Mouse (Mus musculus): ENCODE data around the gene Lsp1.

Gene Lsp1

DNA sequence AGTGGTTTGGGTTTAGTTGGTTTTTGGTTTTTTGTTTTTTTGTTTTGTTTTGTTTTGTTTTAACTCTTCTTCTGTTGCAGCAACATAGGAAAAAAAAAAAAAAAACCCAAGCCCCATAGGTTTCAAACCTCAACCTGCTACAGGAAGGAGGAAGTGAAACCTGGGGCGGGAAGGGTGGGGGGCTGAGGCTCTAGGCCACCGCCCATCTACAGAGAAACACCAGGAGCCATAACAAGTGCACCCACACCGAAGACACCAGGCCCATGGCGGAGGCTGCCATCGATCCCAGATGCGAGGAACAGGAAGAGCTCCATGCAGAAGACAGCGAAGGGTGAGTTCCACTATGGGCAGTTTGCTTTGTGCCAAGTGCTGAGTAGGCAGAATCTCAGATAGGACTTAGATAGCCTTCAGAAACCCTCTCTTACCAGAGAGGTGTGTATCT lies at the start of gene Lsp1:
Gene Lsp1 (plus strand): TSS at position 174 of the 442 bp plus-strand sequence.
- DNase-seq (ENCODE audit: low read depth, low spot score) = no peak

- DNase-seq (ENCODE audit: low read depth, low spot score) = no peak
These were observed 47.3 kb upstream of the Lsp1 start for GRCm38 (mm10) chr7:142413285-142413684.

- no peak for DNase-seq (ENCODE audit: low read depth, low spot score)
These were observed 45.3 kb upstream of the Lsp1 start for GRCm38 (mm10) chr7:142415314-142415713.

- DNase-seq (ENCODE audit: low read depth, low spot score) = no peak
These were observed 44.4 kb upstream of the Lsp1 start for GRCm38 (mm10) chr7:142416225-142416624.

- no peak for DNase-seq (ENCODE audit: low read depth, low spot score)
These were observed 42.6 kb upstream of the Lsp1 start for GRCm38 (mm10) chr7:142418027-142418426.

GRCm38 (mm10) chr7:142418679-142419078 lies 41.9 kb upstream of the Lsp1 start:
- no peak for DNase-seq (ENCODE audit: low read depth, low spot score)

DNA sequence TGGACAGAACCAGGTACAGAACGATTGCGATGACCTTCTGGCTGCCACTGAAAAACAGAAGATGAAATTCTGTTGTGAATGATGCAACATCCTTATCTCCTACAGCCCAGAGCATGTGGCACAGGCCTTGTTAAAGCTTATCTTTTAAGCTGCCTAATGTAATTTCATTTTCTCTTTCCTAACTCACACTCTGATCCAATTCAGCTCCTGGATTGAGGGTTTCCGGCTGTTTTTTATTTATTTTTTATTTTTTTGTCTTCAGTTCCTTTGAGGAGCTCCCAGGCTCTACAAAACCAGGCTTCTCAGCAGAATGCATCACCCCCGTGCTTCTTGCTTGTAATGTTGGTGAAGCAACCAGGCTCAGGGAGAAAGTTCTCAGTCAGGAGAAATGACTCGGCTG lies 40.7 kb upstream of the Lsp1 start:
- no peak for DNase-seq (ENCODE audit: low read depth, low spot score)

DNA sequence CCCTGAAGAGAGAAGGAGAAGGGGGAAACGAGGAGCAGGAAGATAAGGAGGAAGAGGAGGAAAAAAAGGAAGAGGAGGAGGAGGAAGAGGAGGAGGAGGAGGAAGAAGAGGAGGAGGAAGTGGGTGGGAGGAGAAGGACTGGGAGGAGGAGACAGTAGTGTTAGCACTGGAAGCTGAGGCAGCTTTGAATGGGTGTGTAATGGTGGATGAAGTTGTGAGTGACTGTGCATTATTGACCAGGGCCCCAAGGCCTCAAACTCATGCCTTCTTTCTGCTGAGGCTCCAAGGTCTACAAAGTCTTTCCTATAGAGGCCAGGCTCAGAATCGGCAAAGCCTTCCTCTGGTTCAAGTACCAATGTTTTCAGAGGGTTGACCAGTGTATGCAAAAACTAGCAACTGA lies 38.8 kb upstream of the Lsp1 start:
- no peak for DNase-seq (ENCODE audit: low read depth, low spot score)

DNA sequence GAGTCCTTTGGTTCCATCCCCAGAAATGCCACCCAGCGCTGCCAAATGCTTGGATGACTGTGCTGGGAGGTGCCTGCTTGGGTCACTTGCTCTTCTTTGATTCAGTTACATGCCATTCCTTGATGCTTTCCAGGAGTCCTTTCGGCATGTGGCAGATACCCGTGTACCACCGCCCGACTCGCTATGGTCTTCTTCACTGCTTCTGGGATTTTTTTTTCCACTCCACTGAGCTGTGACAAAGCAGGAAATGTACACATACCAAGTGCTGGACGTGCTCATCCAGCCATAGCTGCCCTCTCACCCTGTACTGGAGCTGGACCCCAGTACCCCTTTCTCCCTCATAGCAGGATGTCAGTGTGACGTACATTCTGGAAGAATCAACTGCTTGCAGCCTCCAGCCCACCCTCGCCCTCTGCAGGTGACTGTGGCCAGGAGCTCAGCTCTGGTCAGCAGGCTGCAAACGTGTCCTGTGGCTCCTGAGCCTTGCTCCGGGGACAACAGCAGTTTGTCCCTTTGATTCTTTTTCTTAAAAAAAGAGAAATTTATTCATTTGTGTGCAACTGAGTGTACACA lies 34.9 kb upstream of the Lsp1 start:
- DNase-seq (ENCODE audit: low read depth, low spot score) = no peak

DNA sequence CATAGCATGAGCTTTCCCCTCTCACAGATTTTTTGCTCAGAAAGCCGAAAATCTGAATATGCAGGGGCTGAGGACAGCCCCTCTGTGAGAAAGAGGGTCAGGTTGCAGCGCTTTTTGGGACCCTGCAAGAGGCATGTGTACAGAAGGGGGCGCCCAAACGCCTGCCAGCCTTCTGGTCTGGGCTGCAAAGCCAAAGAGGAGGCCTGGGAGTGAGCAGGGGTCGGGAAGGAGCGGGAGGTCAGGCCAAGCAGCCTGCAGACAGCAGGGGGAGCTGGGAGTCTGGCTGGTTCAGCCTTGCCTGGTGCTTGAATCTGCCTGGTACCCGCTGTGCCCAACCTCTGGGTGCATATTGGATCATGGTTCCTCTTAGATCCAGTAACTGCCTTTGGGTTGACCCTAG lies 32.4 kb upstream of the Lsp1 start:
- DNase-seq (ENCODE audit: low read depth, low spot score) = peak; percentile 60

- DNase-seq (ENCODE audit: low read depth, low spot score) = no peak
These were observed 30.4 kb upstream of the Lsp1 start for GRCm38 (mm10) chr7:142430160-142430678.

GRCm38 (mm10) chr7:142431106-142431505 lies 29.5 kb upstream of the Lsp1 start:
- DNase-seq (ENCODE audit: low read depth, low spot score) = no peak

DNA sequence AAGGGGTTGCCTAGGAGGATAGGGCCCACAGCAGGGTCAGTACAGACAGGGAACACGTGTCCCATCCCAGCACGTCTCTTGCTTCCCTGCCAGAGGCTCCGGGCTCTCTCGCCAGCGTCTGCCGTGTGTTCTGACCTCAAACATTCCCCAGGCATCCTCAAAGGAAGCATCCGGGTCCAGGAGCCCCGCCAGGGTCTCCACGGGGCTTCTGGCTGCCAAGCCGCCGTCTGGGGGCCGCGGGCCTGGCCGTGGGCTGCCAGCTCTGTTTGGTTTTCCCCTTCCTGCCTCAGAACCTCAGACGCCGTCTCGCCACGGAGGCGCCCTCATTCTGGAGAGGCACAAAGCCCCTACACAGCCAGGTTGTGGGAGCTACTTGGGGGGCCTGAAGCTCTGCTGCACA lies 27.0 kb upstream of the Lsp1 start:
- DNase-seq (ENCODE audit: low read depth, low spot score) = no peak

- no peak for DNase-seq (ENCODE audit: low read depth, low spot score)
These were observed 26.3 kb upstream of the Lsp1 start, which contains the start of gene Syt8 for GRCm38 (mm10) chr7:142434137-142434865. Gene Syt8, plus strand, starts transcription at chr7:142434850.

GRCm38 (mm10) chr7:142435524-142435923 lies 25.1 kb upstream of the Lsp1 start:
- no peak for DNase-seq (ENCODE audit: low read depth, low spot score)

- no peak for DNase-seq (ENCODE audit: low read depth, low spot score)
These were observed 23.3 kb upstream of the Lsp1 start for GRCm38 (mm10) chr7:142437324-142437723.

DNA sequence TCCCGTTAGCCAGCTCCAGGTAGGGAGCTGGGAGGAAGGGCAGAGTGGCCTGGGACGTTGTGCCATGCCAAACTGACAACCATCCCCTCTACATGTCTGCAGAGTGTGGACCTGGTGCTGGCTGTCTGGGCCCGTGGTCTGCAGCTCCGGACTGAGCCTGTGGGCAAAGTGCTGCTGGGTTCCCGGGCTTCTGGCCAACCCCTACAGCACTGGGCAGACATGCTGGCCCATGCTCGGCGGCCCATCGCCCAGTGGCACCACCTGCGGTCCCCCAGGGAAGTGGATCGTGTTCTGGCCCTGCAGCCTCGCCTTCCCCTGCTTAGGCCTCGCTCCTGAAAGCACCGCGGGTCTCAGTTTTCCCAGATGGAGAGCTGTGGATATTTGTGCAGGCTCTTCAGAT lies 20.6 kb upstream of the Lsp1 start:
- no peak for DNase-seq (ENCODE audit: low read depth, low spot score)

DNA sequence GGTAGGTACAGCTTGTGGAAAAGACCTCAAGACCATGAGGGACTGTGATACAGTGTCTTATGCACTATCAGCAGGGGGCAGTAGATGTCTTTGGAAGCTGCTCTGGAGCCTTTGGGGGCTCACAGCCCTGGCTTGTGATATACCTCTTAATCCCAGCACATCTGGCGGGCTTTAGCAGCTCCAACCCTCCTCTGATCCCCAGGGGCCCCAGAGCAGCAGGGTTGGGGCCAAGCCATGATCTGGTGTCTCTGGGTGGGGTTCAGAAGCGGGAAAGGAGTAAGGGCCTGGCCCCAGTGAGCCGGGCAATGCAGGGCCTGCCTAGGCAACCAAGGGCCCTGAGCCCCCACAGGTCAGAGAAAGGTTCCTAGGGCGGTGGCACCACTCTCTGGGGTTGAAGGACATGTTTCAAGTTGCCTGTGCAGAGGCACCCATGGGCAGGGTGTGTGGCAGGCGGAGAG lies 19.9 kb upstream of the Lsp1 start:
- peak; percentile 20 for DNase-seq (ENCODE audit: low read depth, low spot score)

- DNase-seq (ENCODE audit: low read depth, low spot score) = no peak
These were observed 19.0 kb upstream of the Lsp1 start, which contains the start of gene Tnni2 for GRCm38 (mm10) chr7:142441585-142441984. Gene Tnni2, plus strand, starts transcription at chr7:142441808.

GRCm38 (mm10) chr7:142442081-142442907 lies 18.3 kb upstream of the Lsp1 start:
- DNase-seq (ENCODE audit: low read depth, low spot score) = no peak

- no peak for DNase-seq (ENCODE audit: low read depth, low spot score)
These were observed 17.6 kb upstream of the Lsp1 start for GRCm38 (mm10) chr7:142442908-142443420.

DNA sequence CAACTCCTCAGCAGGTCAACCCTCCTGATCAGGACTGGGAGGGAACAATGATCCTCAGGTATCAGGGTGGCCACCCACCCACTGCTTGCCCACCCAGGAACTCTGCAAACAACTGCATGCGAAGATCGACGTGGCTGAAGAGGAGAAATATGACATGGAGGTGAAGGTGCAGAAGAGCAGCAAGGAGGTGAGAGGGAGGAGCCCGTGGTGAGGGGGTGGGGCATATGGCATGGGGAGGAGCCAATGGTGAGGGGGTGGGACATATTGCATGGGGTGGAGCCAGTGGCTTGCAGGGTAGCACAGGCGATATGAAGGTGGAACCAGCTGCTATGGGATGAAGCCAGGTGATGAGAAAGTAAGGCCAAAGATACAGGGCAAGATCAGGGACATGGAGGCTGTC lies 17.1 kb upstream of the Lsp1 start:
- DNase-seq (ENCODE audit: low read depth, low spot score) = no peak

Measured in WW6 (cell line).